Mouse (Mus musculus) stomach, postnatal 0 days (tissue): ENCODE results near the gene Slc38a2.

Experiments
- CTCF ChIP-seq: IDR thresholded peaks from 2 replicates; pipeline ENCODE4 v1.5.1; 2016; ENCODE audit warnings: antibody characterized with exemption, low read depth, mild to moderate bottlenecking, moderate library complexity
- EP300 ChIP-seq: optimal IDR thresholded peaks from 2 replicates; pipeline ENCODE3; 2016; ENCODE audit warnings: antibody characterized with exemption

GRCm38 (mm10) chr15:96734423-96734822 lies 34.9 kb upstream of the Slc38a2 start:
- TF ChIP-seq CTCF (no peak), EP300 (no peak)
